Mouse (Mus musculus) B cell, adult 62 days (primary cell): ENCODE results near the gene Sar1a. TPM values are rescaled to one million over a fixed set of nuclear protein-coding genes. Genes with fewer than 3 reads are reported as not detected.

Experiments
- total RNA-seq: library from RNA; stranded (reverse); gene quantifications from 4 replicates; pipeline ENCODE4 v1.2.4, GENCODE M21; 2023

The Sar1a gene
- total RNA-seq: 241 to 260 TPM (median 256 TPM) in 4 replicates

GRCm38 (mm10) chr10:61680015-61680913 is at the start of gene Sar1a:
Gene Sar1a (plus strand): TSS chr10:61680299.

GRCm38 (mm10) chr10:61647790-61648736 is 32.0 kb upstream of the Sar1a start, which contains the start of gene Ppa1:
Gene Ppa1 (plus strand): TSS chr10:61648552.

GRCm38 (mm10) chr10:61694870-61695670 is 15.0 kb downstream of the Sar1a start, which contains the start of gene Tysnd1:
Gene Tysnd1 (plus strand): TSS chr10:61695514.

GRCm38 (mm10) chr10:61714771-61715461 is 34.8 kb downstream of the Sar1a start, which contains the start of gene Aifm2:
Gene Aifm2 (plus strand): TSS chr10:61715263.

Other genes with a start within 250 kb of the Sar1a start
- gene Eif4ebp2, start 227.6 kb upstream of the Sar1a start, total RNA-seq: 115 to 126 TPM (median 119 TPM) in 4 replicates
- 10.1 to 12.0 TPM (median 11.2 TPM) in 4 replicates for gene Lrrc20, start 204.5 kb upstream of the Sar1a start, total RNA-seq
- not detected in 4 replicates for gene Npffr1, start 84.8 kb upstream of the Sar1a start, total RNA-seq
- gene Ppa1, start 31.7 kb upstream of the Sar1a start, total RNA-seq: 11.9 to 20.7 TPM (median 17.1 TPM) in 4 replicates
- 20.5 to 24.5 TPM (median 22.4 TPM) in 4 replicates for gene Tysnd1, start 15.2 kb downstream of the Sar1a start, total RNA-seq
- 3.2 to 6.2 TPM (median 4.6 TPM) in 4 replicates for gene Aifm2, start 35.0 kb downstream of the Sar1a start, total RNA-seq
- gene H2afy2, start 103.8 kb downstream of the Sar1a start, total RNA-seq: not detected in 4 replicates